Mouse (Mus musculus): Measurements from ENCODE around the gene Rab1a.
"Not testable (repeated sequence)": the region's sequence is repeated elsewhere in the genome, so short reads cannot be mapped to it uniquely, and the experiment has no call there.

The Rab1a gene

DNA sequence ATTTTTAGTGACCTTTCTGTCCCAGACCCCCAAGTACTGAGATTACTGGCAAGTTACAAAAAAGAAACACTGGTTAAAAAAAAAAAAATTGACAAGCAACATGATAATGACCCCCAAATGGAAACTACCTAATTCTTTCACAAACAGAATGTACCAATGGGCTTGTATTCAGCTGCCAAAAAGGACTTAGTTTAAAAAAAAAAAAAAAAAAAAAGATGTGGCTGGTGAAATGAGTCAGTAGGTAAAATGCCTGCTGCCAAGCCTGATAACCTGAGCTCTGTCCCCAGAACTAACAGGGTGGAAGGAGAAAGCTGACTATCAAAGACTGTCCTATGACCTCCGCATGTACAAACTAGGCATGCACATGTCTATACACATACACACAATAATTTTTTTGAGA, 16.0 kb downstream of the Rab1a start:
- no peak for DNase-seq (ENCODE audit: low spot score in 2 of 2)

DNA sequence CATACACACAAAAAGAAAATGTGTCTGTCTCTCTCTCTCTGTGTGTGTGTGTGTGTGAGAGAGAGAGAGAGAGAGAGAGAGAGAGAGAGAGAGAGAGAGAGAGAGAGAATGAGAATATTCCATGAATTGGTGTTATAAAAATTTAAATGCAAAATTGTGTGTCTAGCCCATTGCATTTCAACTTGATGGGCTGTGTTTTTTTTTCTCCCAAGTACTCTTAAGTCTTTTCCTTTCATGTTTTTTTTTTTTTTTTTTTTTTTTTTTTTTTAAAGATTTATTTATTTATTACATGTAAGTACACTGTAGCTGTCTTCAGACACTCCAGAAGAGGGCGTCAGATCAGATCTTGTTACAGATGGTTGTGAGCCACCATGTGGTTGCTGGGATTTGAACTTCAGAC, 20.4 kb downstream of the Rab1a start:
- DNase-seq (ENCODE audit: low spot score in 2 of 2): not testable (repeated sequence)

DNA sequence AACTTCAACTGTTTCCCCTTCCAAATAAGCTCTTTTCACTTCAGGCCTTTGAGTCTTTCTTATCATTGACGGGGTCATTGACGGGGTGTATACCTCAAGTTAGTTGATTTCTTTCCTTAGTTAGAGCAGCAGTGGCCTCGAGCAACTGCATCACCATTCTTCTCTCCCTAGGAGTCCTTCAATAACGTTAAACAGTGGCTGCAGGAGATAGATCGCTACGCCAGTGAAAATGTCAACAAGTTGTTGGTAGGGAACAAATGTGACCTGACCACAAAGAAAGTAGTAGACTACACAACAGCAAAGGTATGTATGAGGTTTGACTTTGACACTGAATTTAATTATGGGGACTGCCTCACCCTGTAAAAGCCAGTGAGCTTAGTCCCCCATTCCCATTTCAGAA, 23.0 kb downstream of the Rab1a start:
- no peak for DNase-seq (ENCODE audit: low spot score in 2 of 2)

DNA sequence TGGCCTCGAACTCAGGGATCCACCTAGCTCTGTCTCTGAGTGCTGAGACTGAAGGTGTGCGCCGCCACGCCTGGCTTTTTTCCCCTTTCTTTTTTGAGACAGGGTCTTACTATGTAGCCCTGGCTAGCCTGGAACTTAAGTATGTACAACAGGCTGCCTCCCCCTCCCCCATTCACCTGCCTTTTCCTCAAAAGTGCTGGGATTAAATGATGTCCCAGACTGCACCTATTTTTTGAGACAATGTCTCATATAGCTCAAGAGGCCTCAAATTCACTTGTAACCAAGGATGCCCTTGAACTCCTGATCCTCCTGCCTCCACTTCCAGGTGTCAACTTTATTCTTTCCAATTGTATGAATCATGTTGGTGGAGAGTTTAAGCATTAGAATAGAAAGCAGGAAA, 24.7 kb downstream of the Rab1a start:
- no peak for DNase-seq (ENCODE audit: low spot score in 2 of 2)

DNA sequence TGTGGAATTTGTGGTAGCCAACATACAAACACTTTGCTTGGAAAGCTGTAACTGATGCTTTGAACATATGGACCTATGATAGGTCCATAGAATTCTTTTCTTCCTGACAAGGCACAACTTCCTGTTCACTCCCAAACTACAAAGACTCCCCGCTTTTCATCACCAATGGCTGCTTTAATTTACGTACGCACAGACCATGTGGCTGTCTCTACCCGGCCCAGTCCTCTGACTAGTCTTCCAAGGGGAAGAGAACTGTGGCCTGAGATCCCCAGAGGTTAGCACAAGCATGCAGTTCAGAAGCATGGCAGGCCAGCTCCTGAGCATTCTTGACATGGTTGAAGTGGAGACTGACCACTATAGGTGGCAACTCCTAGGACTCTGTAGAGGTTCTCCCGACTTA, 27.4 kb downstream of the Rab1a start:
- DNase-seq (ENCODE audit: low spot score in 2 of 2): no peak

DNA sequence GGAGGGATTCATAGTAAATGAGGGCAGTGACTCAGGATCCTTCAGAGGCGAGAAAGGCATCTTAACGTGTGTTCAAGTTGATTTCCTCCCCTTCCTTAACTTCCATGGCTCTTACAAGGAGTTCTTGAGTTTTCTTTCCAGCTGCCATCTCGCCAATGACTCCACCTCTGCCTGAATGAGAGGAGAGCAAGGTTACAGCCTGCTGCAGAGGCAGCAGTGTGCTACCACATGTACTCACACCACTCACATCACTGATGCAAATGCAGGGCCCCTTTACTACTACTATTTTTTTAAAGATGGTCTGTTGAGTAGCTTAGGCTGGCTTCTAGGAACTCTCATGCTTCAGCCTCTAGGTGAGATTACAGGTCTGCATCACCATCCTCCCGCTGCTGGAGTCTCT, 28.1 kb downstream of the Rab1a start:
- no peak for DNase-seq (ENCODE audit: low spot score in 2 of 2)

DNA sequence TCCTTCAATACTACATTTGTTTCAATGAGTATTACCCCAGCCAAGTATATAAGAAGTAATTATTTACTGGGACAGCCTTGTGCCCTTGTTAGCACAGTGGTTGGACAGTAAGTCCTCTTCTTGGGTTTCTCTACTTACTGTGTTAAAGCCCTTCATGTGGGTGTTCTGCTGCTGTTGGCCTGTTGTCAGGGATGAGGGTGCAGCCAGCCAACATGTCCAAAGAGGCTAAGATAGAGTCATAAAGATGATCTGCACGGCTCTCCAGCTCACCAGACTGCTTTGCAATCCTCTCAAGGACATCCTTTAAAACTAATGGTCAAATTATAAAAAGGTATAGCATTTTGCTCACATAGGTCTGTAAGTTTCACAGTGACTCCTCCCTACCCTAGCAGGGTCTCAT, 29.1 kb downstream of the Rab1a start:
- DNase-seq (ENCODE audit: low spot score in 2 of 2): no peak

DNA sequence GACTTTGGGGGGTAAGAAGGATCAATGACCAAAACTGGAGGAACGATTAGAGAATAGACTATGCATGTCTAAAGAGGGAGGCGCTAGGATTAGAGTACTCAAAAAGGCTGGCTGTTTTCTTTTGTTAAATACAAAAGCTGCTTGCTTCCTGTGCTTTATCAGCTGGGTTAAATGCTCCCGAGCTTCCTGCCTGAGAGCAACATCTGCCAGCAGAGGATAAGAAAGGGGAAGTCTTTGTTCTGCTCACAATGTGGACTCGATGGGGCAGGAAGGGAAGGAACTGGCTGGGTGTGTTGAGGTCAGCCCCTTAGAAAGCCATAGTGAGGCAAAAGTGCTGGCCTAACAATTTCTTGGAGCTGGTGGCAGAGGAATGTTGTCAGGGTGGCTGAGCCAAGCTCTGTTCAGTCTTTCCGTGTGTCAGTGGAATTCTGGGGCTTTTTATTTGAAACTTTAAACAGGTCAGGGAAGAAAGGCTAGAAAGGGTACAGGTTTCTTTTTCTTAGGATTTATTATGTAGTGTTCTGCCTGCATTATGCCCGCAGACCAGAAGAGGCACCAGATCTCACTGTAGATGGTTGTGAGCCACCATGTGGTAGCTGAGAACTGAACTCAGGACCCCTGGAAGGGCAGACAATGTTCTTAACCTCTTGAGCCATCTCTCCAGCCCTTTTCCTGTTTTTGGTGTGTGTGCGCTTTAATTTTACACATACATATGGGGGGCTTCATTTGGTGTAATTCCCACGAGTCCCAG, 30.1 kb downstream of the Rab1a start:
- DNase-seq (ENCODE audit: low spot score in 2 of 2): no peak

DNA sequence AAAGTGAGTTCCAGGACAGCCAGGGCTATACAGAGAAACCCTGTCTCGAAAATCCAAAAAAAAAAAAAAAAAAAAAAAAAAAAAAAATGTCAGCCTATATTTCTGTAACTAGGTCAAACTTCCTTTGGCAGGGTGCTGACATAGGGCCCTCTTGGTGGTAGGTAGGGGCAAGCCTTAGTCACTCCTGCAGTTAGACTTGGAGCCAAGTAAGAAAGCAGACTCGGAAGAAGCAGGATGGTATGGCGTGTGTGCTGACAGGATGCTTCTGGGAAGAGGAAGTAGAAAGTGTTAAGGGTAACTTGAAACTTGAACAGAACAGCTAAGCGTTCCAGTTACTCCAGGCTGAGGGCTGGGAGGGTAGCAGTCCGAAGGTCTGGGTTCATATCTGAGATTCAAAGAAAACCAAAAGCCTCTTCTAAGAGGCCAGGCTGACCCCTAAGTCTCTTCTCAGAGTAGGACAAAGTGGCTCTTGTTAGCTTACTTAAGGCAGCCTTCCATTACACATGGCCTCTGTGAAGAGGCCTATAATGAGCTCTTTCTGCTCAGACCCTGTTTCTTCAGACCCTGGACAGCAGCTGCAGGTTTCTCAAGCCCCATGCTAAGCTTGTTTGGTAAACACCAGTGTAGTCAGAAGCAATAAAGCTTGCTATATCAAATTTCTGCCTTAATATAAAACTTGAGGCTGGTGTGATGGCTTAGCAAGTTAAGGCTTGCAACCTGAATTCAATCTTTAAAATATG, 31.0 kb downstream of the Rab1a start:
- no peak for DNase-seq (ENCODE audit: low spot score in 2 of 2)

DNA sequence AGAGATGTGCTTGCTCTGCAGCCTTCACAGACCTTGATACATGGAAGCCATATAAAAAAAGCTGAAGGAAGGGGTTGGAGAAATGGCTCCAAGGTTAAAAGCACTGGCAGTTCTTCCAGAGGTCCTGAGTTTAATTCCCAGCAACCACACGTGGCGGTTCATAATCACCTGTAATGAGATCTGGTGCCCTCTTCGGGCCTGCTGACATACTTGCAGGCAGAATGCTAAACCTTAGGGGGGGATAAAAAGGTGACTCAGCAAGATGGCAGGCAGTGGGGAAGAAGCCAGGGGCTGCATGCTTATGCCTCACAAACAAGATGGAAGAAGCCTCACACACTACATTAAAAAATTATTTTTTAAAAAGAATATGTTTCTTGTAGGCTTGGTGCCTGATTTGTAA, 33.0 kb downstream of the Rab1a start:
- DNase-seq (ENCODE audit: low spot score in 2 of 2): no peak

DNA sequence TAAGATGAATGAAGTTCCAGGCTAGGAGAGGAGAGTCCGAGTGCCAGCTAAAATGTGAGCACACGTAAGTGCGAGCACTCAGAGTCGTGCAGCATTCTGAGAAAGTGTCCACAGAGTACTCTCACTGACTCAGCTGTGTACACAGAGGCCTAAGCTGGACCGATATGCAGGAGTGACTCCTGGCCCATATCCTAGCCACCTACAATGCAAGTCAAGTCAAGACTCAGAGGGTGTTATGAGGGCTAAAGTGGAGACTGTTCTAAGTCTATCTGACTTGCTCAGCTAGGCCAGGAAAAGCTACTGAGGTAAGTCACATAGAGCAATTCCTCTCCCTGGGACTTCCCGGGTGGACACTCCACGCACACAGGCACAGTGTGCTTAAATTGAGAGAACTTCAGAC, 35.8 kb downstream of the Rab1a start:
- no peak for DNase-seq (ENCODE audit: low spot score in 2 of 2)

DNA sequence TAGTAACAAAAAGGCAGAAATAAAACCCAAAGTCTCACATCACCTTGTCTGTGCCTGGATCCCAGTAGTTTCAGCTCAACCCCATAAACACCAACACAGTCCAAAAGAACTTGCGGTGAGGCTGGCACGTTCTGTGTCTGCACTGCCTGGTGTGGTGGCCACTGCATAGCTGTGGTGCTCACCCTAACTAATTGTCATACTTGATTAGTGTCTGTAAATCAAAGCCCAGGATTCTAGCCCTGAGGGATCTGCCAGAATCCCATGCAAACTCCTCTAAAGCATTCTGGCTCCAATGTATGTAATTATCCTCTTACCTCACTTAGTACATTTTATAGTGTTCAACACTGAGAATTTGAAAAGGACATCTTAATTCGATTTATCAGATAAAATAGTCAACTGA, 36.7 kb downstream of the Rab1a start:
- DNase-seq (ENCODE audit: low spot score in 2 of 2): no peak

DNA sequence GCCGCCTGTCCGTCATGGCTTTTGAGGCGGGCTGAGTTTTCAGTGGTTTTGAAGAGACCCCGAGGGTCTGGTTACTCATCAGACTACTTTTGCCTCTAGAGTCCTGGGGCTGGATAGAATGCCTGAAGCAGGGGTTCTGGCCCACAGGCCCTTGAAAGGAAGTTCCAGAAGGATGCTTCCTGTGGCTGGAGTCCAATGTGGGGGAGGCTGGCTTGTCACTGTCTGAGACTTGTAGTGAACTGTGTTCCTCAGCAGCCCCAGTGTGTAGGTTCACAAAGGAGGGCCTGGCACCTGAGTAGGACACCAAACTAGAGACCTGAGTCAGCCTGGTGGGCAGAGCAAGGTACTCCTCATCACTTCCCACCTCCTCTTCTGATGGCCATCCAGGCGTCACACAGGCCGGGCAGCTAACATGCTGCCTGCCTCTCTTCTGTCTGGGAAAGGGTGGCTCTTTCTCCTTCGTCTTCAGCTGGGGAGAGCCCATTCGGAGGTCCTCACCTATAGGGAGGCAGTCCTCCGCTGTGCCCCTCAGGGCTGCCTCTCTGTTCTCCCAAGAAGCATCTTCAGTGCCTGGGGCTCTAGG, 38.1 kb downstream of the Rab1a start:
- no peak for DNase-seq (ENCODE audit: low spot score in 2 of 2)

DNA sequence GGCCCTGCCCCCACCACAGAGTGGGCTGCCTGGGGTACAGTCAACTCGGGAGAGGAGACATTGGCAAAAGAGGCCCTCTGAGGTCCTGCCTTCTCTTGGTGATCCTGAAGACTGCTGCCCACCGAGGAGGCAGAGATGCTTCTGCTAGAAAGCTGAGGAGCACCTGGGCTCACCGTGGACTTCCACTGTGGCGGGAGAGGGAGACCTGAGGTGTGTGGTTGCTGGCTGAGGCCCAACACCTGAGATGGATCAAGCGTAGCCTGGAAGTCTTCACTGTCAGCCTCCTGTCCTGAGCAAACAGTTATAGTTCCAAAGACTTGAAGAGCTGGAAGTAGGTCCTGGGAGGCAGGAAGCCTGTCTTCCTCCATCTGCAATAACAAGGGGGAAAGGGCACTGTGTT, 39.1 kb downstream of the Rab1a start:
- no peak for DNase-seq (ENCODE audit: low spot score in 2 of 2)

DNA sequence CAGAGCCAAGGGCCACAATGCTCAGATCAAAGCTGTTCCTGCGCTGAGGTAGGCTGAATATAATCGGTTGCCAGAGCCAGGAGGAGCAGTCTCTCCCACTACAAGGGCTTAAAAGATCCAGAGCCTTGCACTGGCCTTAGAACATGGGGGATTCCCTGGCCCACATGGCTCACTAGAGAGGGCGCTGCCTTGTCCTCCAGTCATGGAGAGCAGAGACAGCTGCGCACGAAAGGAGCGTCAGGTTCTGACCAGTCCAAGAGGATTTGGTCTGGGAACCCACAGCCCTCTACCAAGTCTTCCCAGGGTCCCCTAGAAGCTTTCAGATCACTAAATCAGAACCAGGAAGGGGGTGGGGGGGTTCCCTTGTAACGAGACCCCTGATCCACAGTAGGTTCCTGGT, 40.1 kb downstream of the Rab1a start:
- no peak for DNase-seq (ENCODE audit: low spot score in 2 of 2)

DNA sequence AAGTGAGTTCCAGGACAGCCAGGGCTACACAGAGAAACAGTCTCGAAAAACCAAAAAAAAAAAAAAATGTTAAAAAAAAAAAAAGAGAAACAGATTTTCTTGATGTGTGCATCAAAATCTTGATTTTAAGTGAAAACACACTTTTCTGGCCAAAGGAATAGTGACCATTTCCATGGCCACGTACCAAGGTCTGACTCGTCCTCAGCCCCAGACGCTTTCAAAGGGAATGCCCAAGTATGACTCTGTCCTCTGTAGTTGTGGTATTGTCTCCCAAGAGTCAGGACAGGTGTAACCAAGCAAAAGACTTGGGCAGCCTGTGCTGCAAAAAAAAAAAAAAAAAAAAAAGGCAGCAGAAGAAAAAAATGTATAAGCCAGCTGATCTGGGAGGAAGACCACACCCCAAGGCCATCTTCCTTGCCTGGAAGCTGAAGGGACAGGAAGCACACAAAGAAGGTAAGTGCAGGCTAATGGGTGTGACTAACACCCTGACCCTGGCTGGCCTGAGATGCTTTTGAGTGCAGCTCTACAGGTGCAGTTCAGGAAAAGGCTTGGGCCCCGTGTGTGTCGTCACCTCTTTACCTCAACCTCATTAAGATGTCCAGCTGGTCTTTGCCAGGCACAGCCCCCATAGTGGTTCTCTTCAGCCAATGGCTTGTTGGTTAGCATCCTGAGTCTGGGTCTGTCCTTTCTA, 41.3 kb downstream of the Rab1a start:
- DNase-seq (ENCODE audit: low spot score in 2 of 2): no peak

DNA sequence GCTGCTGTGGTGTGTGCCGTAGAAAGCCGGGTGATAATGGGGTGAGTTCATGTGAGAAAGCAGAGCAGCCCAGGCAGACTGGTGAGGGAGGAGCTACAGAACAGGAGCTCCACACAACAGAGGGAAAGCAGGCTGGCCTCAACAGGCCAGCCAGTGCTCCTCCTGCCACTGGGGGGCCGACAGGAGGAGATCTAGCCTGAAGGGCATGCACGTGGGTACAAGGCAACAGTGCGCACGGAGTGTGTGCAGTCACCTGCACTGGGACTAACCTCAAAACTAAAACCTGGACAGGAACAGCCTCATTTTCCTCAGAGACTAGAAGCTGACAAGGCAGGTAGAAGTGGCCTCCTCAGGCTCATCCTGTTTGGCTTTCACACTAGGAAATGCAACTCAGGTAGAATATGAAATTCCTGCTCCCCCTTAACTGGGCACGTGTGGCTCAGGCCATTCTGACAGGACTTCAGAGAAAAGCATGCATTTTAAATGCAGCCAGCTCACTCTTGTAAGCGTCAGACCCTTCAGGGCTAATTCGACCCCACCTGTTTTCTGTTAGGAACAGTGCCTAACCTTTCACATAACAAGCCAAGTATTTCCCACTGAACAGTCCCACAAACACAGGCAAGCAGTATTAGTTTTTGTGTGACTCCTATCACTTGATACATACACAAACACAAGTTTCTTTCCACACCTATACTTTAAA, 42.1 kb downstream of the Rab1a start:
- DNase-seq (ENCODE audit: low spot score in 2 of 2): no peak

DNA sequence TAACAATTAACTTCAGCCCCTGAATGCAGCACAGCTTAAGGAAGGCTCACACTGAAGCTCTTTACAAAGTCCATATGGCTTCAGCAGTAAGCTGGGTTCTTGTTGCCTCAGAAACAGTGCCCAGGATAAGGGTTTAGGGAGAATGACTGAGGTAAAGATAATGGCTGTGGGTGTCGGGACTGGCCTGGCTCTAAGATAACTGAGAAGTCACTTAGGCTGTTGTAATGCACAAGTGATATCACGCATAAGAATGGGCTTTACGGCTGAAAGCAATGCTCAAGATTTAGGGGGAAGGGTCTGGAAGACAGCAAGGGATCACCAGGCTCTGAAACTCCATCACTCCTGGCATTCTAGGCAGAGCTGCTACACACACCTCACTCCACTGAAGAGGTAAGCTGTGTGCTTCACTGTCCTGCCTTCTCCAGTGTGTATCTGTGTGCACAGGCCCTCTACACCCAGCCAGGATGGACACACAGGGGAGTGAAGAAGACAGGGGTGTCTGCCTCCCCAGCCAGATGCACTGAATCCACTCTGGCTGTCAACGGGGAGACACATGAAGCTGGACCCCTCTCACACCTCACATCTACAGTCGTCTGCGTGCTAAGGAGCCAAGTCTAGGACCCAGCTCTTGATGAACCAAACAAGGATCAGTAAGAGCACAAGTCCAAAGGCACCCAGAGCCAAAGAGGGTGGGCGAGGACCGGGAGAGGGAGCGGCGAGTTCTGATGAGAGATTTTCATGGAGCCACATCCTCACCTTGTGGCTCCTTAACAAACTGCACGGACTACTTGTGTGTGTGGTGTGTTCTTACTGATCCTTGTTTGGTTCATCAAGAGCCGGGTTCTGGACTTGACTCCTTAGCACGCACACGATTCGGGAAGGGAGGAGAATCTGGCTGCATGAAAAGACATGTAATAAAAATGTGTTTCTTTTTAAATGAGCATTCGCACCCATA, 43.4 kb downstream of the Rab1a start:
- no peak for DNase-seq (ENCODE audit: low spot score in 2 of 2)

DNA sequence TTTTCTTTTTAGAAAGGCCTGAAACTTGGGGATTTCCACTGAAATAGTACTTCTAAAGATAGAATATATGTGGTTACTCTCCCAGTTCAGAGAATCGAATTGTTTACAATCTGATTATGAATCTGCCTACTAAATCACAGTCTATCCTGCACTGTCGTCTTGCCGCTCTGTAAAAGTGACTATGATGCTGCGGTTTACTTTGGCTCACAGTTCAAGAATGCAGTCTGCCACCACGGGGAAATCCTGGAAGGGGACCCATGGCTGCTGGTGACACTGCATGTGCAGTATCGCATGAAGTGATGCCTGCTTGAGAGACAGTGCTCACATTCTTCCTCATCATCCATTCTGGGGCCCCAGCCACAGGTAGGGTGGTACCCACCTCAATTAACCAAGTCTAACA, 44.1 kb downstream of the Rab1a start:
- no peak for DNase-seq (ENCODE audit: low spot score in 2 of 2)

DNA sequence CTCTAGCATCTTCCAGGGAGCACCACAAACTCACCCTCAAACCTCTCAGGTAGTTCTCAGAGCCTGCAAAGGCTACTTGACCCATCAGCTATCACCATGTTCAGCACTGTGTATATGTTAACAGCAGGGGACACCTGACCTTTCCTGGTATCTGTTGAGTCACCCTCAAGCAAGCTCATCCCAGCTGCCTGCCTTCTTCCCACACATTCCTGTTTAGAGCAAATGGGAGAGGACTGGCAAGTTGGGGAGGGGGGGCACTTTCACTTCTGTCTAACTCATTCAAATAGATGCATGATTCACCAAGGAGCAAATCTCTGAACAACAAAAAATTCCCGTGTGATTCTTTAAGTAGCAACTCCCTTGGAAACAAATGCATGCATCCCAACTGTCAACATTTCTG, 45.4 kb downstream of the Rab1a start:
- no peak for DNase-seq (ENCODE audit: low spot score in 2 of 2)

All from frontal cortex, postnatal 10 days (tissue).